Mouse (Mus musculus) CH12F3 (cell line): ENCODE results near the gene 9230104L09Rik.

Source experiments
- in situ Hi-C: fragments of 300-500 bp; cut with MboI; formaldehyde crosslinking; loops from 2 replicates; pipeline ENCODE4 v1.14.3; 2020; ENCODE audit warnings: low sequenced_read_pairs

Gene 9230104L09Rik

GRCm38 (mm10) chr2:148864966-148865365 is at the start of gene 9230104L09Rik:
9230104L09Rik (minus strand) TSS chr2:148865038.
- in situ Hi-C loops, result no loop called here

DNA sequence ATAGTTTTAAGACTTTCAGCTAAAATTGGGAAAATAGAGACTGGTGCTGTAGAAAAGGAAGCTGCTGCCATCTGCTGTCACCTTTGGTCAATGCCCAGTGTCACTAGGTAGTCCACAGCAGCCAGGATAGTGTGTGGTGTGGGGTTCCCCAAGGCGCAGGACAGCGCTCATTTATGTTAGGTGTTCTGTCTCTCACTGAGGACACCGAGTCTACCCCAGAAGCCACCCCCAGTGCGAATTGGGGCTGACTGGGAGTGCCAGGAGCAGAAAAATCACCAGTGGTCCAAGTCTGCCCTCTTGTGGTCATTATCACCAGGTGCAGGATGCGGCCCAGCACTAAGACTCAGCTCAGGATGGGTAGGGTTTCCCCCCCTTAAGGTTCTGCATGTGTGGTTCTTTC is 37.4 kb upstream of the 9230104L09Rik start:
- in situ Hi-C loops, result loop anchor here (5.0 to 25.0 kb wide), 2 partner anchors 50 to 140 kb away; partner anchors contain the start of genes Cst11 and Cstl1

GRCm38 (mm10) chr2:148900305-148900704 is 35.5 kb upstream of the 9230104L09Rik start:
- in situ Hi-C loops, result loop anchor here (5.0 to 25.0 kb wide), 2 partner anchors 48 to 138 kb away; partner anchors contain the start of genes Cst11 and Cstl1

- in situ Hi-C loops, result no loop called here
Measured at GRCm38 (mm10) chr2:148896219-148896618, 31.4 kb upstream of the 9230104L09Rik start.

- in situ Hi-C loops, result no loop called here
Measured at GRCm38 (mm10) chr2:148893107-148893506, 28.3 kb upstream of the 9230104L09Rik start.

DNA sequence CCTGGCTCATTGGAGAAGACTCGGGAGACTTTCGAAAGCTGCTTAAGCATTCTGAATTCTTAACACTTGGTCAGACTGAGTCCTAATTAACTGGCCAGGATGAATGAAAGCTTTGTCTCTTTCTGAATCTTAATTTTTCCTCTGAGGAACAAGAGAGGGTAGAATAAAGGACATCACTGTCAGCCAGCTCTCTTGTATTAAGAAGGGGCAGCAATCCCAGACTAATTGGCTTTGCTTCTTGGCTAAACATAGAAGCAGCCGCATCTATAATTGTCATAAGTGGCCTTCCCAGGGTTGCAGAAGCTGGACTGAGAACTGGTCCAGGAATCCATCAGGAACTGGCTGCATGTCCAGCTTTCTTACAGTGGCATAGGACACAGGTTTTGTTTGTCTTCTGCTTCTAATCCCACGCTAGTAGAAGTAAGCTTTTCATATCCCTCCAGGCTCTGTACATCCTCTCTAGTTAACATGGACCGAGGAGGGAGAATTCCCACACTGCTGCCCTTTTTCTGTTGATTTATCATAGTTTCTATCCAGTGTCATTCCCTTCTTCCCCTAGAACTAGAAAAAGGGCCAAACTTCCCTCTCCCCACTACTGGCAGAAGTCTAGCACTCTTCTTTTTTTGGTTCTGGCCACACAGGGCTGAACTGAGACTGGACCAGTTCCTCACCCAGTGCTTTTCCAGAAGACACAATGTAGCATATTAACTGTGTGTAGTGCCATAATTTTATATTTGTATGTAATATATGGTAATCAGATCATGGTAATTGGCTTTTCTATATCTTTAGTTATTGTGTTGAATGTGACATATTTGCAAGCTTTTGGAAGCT is 25.4 kb upstream of the 9230104L09Rik start:
- in situ Hi-C loops, result no loop called here

GRCm38 (mm10) chr2:148889331-148890010 is 24.6 kb upstream of the 9230104L09Rik start:
- in situ Hi-C loops, result no loop called here

- in situ Hi-C loops, result no loop called here
Measured at GRCm38 (mm10) chr2:148888872-148889271, 24.0 kb upstream of the 9230104L09Rik start.

GRCm38 (mm10) chr2:148884738-148885137 is 19.9 kb upstream of the 9230104L09Rik start:
- in situ Hi-C loops, result no loop called here

DNA sequence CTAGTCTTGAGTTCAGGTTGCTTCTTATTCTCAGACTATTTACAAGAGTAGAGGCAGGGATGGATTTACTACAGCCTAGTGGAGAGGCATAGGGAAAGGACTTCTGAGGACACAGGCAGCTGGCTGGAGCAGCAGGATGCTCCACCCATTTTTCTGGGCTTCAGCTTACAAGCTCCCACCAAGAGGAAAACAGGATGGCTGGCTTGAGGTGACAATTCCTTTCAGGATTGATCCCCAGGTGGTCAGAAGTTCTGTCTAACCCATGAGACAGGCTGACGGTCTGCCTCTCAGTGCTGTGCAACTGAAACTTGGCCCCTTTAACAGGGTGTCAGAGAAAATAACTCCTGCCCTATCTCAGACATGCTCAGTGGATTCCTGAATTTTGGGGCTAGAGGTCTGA is 14.4 kb upstream of the 9230104L09Rik start:
- in situ Hi-C loops, result no loop called here

- in situ Hi-C loops, result no loop called here
Measured at GRCm38 (mm10) chr2:148878641-148879130, 13.8 kb upstream of the 9230104L09Rik start.

- in situ Hi-C loops, result no loop called here
Measured at GRCm38 (mm10) chr2:148877016-148877770, 12.4 kb upstream of the 9230104L09Rik start.

DNA sequence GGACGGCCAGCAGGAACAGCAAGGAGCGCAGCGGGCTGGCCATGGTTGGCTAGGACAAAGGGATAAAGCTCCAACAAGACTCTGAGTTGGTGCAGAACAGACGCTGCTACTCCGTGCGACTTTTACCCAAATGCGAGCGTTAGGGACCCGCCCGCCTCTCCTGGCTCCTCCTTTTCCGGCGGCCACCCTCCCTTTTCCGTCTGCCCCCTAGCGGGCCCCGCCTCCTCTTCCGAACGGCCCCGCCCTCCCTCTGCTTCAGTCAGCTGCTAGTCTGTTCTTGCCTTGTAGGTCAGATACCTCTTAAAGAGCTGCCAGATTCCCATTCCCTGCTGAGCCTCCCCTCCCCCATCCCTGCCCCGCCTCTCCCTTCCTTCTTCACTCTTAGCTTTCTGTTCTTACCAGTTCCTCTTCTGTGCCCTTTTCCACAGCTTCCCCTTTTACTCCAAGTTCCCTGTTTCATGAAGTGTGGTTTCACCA is 10.5 kb upstream of the 9230104L09Rik start, which contains the start of gene Cst3:
Cst3 (minus strand) TSS at position 358 of the 477 bp plus-strand sequence.
- in situ Hi-C loops, result no loop called here

DNA sequence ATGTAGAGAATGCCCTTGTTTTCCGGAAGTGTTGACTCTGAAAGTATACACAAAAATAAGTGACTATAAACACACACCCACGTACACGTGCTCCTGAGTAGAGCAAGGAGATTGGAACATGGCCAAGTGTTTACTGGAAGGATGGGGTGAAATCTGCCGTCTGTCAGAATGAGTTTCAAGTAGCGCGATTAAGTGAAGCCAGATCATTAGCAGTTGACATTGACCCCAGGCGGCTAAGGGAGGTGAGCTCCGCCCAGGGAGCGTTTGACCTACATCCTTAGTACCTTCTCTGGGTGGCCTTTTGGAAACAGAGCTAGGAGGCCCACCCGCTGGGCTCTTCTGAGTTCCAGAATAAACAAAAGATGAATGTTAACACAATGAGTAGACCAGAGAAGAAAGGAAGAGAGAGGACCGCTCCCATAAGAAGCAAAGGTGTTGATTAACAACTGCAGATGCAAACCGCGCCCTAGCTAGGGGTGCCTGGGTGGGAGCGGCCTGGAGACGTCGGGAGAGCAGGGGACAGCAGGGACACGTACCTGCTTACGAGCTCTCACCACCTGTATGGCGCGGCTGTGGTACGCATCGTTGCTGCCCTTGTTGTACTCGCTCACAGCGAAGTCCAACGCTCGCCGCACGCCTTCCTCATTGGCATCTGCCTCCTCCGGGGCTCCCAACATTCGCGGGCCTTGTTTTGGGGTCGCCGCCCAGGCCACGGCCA is 9.9 kb upstream of the 9230104L09Rik start:
- in situ Hi-C loops, result no loop called here

DNA sequence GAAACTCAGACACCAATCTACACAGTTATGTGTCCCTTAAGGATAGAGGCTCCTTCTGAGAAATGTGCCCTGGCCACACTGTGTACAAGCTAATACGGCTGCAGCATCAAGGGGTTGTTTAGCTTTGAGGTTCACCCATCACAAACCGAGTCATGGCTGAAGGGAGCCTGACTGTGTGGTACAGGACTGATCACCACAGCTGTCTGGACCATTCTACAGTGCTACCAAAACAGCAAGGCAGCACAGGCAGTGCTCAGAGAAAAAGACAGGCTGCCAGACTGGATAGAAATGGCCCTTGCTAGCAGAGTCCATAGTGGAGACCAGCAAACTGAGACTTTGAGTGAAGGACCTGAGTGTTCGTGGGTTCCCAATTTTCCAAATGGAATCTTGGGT is 9.4 kb upstream of the 9230104L09Rik start:
- in situ Hi-C loops, result no loop called here

DNA sequence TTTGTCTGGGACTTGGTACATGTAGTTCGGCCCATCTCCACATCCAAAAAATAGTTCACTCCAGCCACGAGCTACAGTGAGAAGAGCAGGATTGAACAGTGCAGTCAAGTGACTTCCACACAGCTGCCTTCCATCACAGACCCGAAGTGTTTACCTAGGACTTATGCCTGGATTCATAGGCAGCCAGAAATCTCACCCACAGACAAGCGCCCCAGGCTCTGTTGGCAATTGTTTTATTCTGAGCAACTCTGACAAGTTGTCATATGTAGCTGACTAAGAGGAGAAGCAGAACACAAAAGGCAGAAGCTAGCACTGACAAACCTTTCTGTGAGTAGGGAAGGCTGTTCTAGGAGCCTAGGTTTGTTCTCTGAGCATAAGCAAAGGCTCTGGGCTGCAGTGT is 8.0 kb upstream of the 9230104L09Rik start:
- in situ Hi-C loops, result no loop called here

- in situ Hi-C loops, result no loop called here
Measured at GRCm38 (mm10) chr2:148870526-148870925, 5.7 kb upstream of the 9230104L09Rik start.

GRCm38 (mm10) chr2:148868959-148869358 is 4.1 kb upstream of the 9230104L09Rik start:
- in situ Hi-C loops, result no loop called here

GRCm38 (mm10) chr2:148861693-148862092 is 3.1 kb downstream of the 9230104L09Rik start:
- in situ Hi-C loops, result no loop called here

DNA sequence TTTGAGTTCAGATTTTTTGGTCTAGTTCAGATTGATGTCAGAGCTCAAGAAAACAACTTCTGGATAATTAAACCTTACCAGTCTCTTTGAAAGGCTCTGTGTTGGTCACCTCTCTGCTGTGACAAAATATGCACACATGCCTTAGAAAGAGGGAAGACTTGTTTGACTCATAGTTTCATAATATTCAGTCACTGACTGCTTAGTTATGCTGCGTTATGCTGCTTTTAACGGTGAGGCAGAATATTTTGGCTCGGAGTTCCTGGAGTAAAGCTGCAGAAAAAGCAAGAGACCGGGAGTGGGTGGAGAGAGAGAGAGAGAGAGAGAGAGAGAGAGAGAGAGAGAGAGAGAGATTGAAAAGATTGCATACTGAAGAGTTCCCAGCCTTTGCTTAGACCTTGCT is 3.8 kb downstream of the 9230104L09Rik start:
- in situ Hi-C loops, result no loop called here
